In the genomic region with DNA sequence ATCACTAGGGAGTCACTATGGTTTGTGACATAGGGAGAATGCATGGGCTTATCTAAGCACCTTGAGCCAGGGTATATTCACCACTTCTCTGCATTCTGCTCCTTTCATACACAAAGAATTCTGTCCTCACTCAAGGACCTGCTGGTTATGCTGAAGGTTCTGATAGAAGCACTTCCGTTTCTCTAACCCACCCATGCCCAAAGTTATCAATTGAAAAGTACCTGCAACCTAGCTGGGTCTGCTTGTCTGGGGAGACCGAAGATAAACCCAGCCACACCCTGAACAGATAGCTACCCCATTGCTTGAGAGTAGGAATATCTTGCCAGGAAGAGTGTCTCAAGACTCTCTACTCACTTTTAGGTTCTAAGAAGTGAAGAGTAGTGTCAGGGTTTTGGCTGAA, we compare ENCODE assay signal across 1 mouse cellular context.
TF ChIP-seq lines count a peak whose summit lies in the region.

No protein-coding gene starts in this region.

TF ChIP-seq in MEL, 35 proteins besides CTCF, POLR2A, EP300 and RAD21 (continued from another document):
- no peak for TF ChIP-seq MEF2A (IDR thresholded peaks at IDR 0.05; ENCODE audit: extremely low read depth, insufficient replicate concordance, low read depth, low read length, poor library complexity, severe bottlenecking)
- no peak for TF ChIP-seq BHLHE40 (IDR thresholded peaks at IDR 0.05; ENCODE audit: borderline replicate concordance, low read depth, low read length)
- TF ChIP-seq MAFK (IDR thresholded peaks at IDR 0.05; ENCODE audit: borderline replicate concordance, low read depth, low read length), result peak; percentile 49; the same call in 1 of the 2 replicates
